ENCODE assay signal across 8 mouse cellular contexts in the genomic region with DNA sequence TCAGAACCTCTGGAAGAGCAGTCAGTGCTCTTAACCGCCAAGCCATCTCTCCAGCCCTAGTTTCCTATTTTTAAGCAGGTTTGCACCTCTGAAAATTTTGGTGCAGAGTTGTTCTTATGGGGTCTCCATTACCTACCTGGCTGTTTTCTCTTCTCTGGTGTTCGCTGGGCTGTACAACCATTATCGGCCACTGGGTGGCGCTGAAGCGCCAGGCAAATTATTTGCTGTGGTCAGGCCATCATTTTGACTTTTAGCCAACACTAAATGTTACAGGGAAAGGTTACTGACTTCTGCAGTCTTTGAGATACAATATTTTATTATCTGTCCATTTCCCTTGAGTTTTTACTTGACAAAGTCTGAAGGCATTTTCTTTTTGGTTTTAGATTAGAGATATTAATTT.
A peak's percentile ranks its signal among the peaks of the same experiment; 100 is the strongest.
DNase-seq lines count a peak whose midpoint lies in the region.

No protein-coding gene starts in this region.

- peak; percentile 41 for DNase-seq in layer of hippocampus, adult 11-12 months (ENCODE audit: low spot score)
- DNase-seq in layer of hippocampus, adult 9-10 months (ENCODE audit: low spot score): no peak
- peak; percentile 72 for DNase-seq in NIH3T3 (ENCODE audit: low read depth)
- peak; percentile 32 for DNase-seq in cerebellum, adult 9-10 months
- peak; percentile 37 to 40 for DNase-seq in gastrocnemius, postnatal 36 days
- DNase-seq in layer of hippocampus, postnatal 25 days (ENCODE audit: extremely low spot score in 1 of 2, low spot score in 1 of 2): peak; percentile 48 to 77
- DNase-seq in natural killer cell, adult 2 months (ENCODE audit: low spot score in 2 of 2): peak; percentile 16 to 34
- peak; percentile 63 for DNase-seq in urinary bladder, postnatal 14 days (ENCODE audit: low spot score)

- intact Hi-C loops in gastrocnemius, postnatal 36 days (cut with DNase I): no loop called here
